Mouse (Mus musculus): ENCODE results near the gene H13. TPM values are rescaled to one million over a fixed set of nuclear protein-coding genes. Genes with fewer than 3 reads are reported as not detected.
A peak's percentile ranks its signal among the peaks of the same experiment; 100 is the strongest.

H13 gene
- polyA plus RNA-seq, 1 experiment = 48.1 TPM

DNA sequence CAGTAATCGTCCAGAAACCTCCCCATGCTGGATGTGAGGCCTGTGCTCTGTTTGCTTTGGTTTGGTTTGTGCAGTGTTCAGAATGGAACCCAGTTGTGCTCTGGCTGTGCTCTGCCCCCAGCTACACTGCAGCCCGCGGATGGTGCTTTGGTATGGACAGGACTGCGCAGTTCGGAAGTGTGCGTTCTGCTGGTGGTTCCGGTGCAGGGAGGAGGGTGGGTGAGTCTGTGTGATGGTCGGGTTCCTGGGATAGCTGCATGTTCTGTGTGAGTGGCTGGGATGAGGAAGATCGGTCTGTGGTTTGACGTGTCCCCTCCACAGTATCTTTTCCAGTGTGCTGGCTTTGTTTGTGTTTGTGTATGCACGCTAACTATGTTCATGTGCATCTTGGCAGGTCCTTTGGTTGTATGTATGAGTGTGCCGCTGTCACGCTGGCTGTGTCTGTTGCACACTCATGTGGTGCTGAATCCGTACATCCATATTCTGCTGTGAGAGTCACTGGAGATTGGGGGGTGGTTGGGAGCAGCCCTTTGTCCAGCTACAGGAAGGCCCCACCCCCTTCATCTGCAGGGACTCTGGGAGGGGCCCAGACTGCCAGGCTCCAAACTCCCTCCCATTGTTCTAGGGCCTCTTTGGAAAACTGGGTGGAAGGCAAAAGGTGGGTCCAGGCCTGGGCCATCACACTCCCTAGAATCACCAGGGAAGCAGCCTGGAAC is 58.7 kb downstream of the H13 start:
- peak overlapping the region; percentile 74 for H3K27ac ChIP-seq (ENCODE audit: insufficient read depth, low read length)
- H3K36me3 ChIP-seq (ENCODE audit: control insufficient read depth, insufficient read depth, low read length, poor library complexity, severe bottlenecking) = no peaks in the 10 kb centered on the region
- H3K27me3 ChIP-seq (ENCODE audit: control insufficient read depth, insufficient read depth, low read length, poor library complexity, severe bottlenecking) = no peaks in the 10 kb centered on the region
- 0 out of 2 replicates have a peak overlapping the region, but pooled peaks have one; percentile 1 for H3K9ac ChIP-seq (ENCODE audit: low read depth, poor library complexity, severe bottlenecking)
- peaks cover 14% of the 10 kb centered on the region for H3K4me1 ChIP-seq (ENCODE audit: control insufficient read depth, insufficient read depth, low read length)
- H3K4me3 ChIP-seq (ENCODE audit: low read depth, low read length) = peak overlapping the region; percentile 31
- TF ChIP-seq EP300 (IDR thresholded peaks at IDR 0.05; ENCODE audit: insufficient read depth, low read depth, low read length) (peak; percentile 68; the same call in 1 of the 2 replicates), POLR2A (IDR thresholded peaks at IDR 0.05; ENCODE audit: insufficient read depth, low read length) (no peak), CTCF (IDR thresholded peaks at IDR 0.05; ENCODE audit: low read depth, low read length) (no peak)
- H3K9me3 ChIP-seq (replicated peaks; ENCODE audit: control insufficient read depth, insufficient read depth, low read length, poor library complexity, severe bottlenecking) = no peaks in the 10 kb centered on the region

DNA sequence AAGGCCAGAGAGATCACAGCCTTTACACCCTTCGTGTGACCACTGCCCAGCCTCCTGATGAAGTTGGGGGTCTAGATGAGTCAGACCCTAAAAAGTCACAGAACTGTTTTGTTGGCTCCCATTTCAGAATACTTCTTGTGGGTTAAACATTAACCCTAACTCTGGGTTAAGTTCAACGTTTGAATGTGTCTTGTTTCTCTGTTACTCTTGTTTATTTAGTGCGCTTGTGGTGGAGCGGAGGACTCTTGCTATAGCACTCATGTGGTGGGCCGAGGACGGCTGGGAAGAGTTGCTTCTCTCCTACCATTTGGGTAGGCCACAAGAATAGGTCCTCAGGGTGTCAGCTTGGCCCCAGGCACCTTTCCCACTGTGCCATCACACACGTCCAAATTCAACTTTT is 59.3 kb downstream of the H13 start:
- H3K36me3 ChIP-seq (ENCODE audit: control insufficient read depth, insufficient read depth, low read length, poor library complexity, severe bottlenecking) = no peaks in the 10 kb centered on the region
- peaks cover 14% of the 10 kb centered on the region for H3K4me1 ChIP-seq (ENCODE audit: control insufficient read depth, insufficient read depth, low read length)
- H3K9me3 ChIP-seq (replicated peaks; ENCODE audit: control insufficient read depth, insufficient read depth, low read length, poor library complexity, severe bottlenecking) = no peaks in the 10 kb centered on the region
- TF ChIP-seq EP300 (IDR thresholded peaks at IDR 0.05; ENCODE audit: insufficient read depth, low read depth, low read length) = no peak
- TF ChIP-seq CTCF (IDR thresholded peaks at IDR 0.05; ENCODE audit: low read depth, low read length) = no peak
- TF ChIP-seq POLR2A (IDR thresholded peaks at IDR 0.05; ENCODE audit: insufficient read depth, low read length) = no peak
- peak overlapping the region; percentile 42; the same call in 1 of the 2 replicates for H3K27ac ChIP-seq (ENCODE audit: insufficient read depth, low read length)
- no peak overlapping the region for H3K9ac ChIP-seq (ENCODE audit: low read depth, poor library complexity, severe bottlenecking)
- no peak overlapping the region for H3K4me3 ChIP-seq (ENCODE audit: low read depth, low read length)
- H3K27me3 ChIP-seq (ENCODE audit: control insufficient read depth, insufficient read depth, low read length, poor library complexity, severe bottlenecking) = no peaks in the 10 kb centered on the region

DNA sequence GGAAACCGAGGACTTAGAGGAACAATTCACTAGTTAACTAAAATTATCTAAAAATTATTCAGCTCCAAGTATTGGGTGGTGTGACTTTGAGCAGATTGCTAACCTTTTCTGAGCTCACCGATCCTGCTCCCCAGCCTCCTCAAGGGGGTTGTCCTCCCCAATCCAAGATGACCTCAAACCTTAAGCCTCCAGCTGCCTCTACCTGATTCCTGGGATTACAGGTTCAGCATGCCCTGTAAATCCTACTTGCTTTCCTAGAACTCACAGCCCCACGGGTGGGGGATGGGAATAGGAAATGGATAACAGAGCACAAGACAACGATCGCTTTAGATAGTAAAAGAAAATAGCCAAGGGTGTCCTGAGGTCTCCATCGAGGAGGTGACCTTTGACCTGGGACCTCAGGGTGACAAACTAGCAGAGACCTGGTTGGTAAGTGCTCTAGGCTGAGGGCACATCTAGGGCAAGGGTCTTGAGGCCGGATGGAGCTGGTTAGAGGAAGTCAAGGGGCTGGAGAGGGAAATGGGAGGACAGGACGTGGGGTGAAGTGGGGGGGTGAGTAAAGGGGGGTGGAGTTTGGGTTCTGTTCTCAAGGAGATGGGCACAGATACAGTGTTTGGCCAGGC is 59.9 kb downstream of the H13 start:
- Histone ChIP-seq H3K27ac (ENCODE audit: insufficient read depth, low read length) (peak overlapping the region; percentile 21; the same call in 1 of the 2 replicates), H3K27me3 (ENCODE audit: control insufficient read depth, insufficient read depth, low read length, poor library complexity, severe bottlenecking) (no peaks in the 10 kb centered on the region), H3K4me1 (ENCODE audit: control insufficient read depth, insufficient read depth, low read length) (peaks cover 14% of the 10 kb centered on the region), H3K36me3 (ENCODE audit: control insufficient read depth, insufficient read depth, low read length, poor library complexity, severe bottlenecking) (no peaks in the 10 kb centered on the region), H3K9ac (ENCODE audit: low read depth, poor library complexity, severe bottlenecking) (no peak overlapping the region), H3K9me3 (replicated peaks; ENCODE audit: control insufficient read depth, insufficient read depth, low read length, poor library complexity, severe bottlenecking) (no peaks in the 10 kb centered on the region), H3K4me3 (ENCODE audit: low read depth, low read length) (no peak overlapping the region)
- TF ChIP-seq EP300 (IDR thresholded peaks at IDR 0.05; ENCODE audit: insufficient read depth, low read depth, low read length) = no peak
- no peak for TF ChIP-seq CTCF (IDR thresholded peaks at IDR 0.05; ENCODE audit: low read depth, low read length)
- no peak for TF ChIP-seq POLR2A (IDR thresholded peaks at IDR 0.05; ENCODE audit: insufficient read depth, low read length)

DNA sequence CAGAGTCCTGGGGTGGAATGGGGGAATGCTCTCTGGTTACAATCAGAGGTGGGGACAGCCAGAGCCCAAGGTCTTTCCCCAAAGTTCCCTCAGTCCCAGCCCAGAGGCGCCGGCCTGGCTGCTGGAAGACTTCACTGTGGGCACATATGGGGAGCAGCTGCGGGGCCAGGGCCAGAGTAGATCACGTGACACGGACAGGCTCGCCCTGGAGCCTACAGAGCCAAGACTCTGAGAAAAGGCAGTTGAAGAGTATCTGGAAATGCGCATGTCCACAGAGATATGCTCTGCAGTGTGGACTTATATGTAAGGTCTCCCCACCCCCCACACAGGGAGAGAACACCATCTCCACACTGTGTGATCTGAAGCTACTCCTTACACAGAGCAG is 60.4 kb downstream of the H13 start:
- no peaks in the 10 kb centered on the region for H3K9me3 ChIP-seq (replicated peaks; ENCODE audit: control insufficient read depth, insufficient read depth, low read length, poor library complexity, severe bottlenecking)
- H3K27ac ChIP-seq (ENCODE audit: insufficient read depth, low read length) = peak overlapping the region; percentile 21
- H3K27me3 ChIP-seq (ENCODE audit: control insufficient read depth, insufficient read depth, low read length, poor library complexity, severe bottlenecking) = no peaks in the 10 kb centered on the region
- H3K4me1 ChIP-seq (ENCODE audit: control insufficient read depth, insufficient read depth, low read length) = peaks cover 14% of the 10 kb centered on the region
- no peaks in the 10 kb centered on the region for H3K36me3 ChIP-seq (ENCODE audit: control insufficient read depth, insufficient read depth, low read length, poor library complexity, severe bottlenecking)
- H3K9ac ChIP-seq (ENCODE audit: low read depth, poor library complexity, severe bottlenecking) = no peak overlapping the region
- H3K4me3 ChIP-seq (ENCODE audit: low read depth, low read length) = no peak overlapping the region
- no peak for TF ChIP-seq CTCF (IDR thresholded peaks at IDR 0.05; ENCODE audit: low read depth, low read length)
- TF ChIP-seq EP300 (IDR thresholded peaks at IDR 0.05; ENCODE audit: insufficient read depth, low read depth, low read length) = no peak
- no peak for TF ChIP-seq POLR2A (IDR thresholded peaks at IDR 0.05; ENCODE audit: insufficient read depth, low read length)

DNA sequence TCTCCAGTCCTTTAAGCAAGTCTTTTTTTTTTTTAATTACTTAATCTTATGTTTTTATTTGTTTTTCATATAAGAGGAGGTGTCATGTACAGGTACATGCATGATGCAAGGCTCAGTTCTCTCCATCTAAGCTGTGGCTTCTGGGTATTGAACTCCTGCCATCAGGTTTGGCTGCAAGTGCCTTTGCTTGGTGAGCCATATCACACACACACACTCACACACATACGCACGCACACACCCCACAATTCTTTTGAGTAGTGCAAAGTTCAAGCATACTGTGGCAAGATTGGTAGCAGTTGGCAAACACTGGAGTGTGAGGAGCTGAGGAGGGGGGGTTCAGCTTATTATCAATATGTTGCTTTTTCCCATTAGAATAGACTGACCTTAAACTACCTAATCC is 63.9 kb downstream of the H13 start:
- Histone ChIP-seq H3K27me3 (ENCODE audit: control insufficient read depth, insufficient read depth, low read length, poor library complexity, severe bottlenecking) (no peaks in the 10 kb centered on the region), H3K36me3 (ENCODE audit: control insufficient read depth, insufficient read depth, low read length, poor library complexity, severe bottlenecking) (no peaks in the 10 kb centered on the region), H3K9ac (ENCODE audit: low read depth, poor library complexity, severe bottlenecking) (no peak overlapping the region), H3K4me1 (ENCODE audit: control insufficient read depth, insufficient read depth, low read length) (peaks cover 10% of the 10 kb centered on the region), H3K4me3 (ENCODE audit: low read depth, low read length) (no peak overlapping the region), H3K27ac (ENCODE audit: insufficient read depth, low read length) (no peak overlapping the region), H3K9me3 (replicated peaks; ENCODE audit: control insufficient read depth, insufficient read depth, low read length, poor library complexity, severe bottlenecking) (no peaks in the 10 kb centered on the region)
- TF ChIP-seq EP300 (IDR thresholded peaks at IDR 0.05; ENCODE audit: insufficient read depth, low read depth, low read length) = no peak
- no peak for TF ChIP-seq POLR2A (IDR thresholded peaks at IDR 0.05; ENCODE audit: insufficient read depth, low read length)
- no peak for TF ChIP-seq CTCF (IDR thresholded peaks at IDR 0.05; ENCODE audit: low read depth, low read length)

DNA sequence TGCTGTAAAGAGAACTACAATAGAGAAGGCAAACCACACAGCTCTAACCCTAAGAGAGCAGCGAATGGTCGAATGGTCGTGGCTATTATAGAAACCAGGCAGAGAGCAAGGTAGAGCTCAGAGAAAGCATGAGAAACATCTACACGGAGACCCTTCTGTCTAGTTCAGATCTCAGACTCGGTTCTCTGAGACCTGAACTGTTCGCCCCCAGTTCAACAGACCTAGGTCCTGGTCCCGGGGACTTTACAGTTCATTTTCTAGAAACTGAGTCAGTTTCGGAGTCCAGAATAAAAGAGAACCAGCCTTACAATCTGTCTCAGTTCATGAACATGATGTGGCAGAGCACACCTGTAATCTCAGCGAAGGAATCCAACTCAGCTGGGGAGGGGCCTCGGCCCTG is 65.2 kb downstream of the H13 start:
- H3K36me3 ChIP-seq (ENCODE audit: control insufficient read depth, insufficient read depth, low read length, poor library complexity, severe bottlenecking) = no peaks in the 10 kb centered on the region
- peaks cover 4% of the 10 kb centered on the region for H3K4me1 ChIP-seq (ENCODE audit: control insufficient read depth, insufficient read depth, low read length)
- no peak overlapping the region for H3K4me3 ChIP-seq (ENCODE audit: low read depth, low read length)
- no peaks in the 10 kb centered on the region for H3K27me3 ChIP-seq (ENCODE audit: control insufficient read depth, insufficient read depth, low read length, poor library complexity, severe bottlenecking)
- no peak overlapping the region for H3K9ac ChIP-seq (ENCODE audit: low read depth, poor library complexity, severe bottlenecking)
- TF ChIP-seq CTCF (IDR thresholded peaks at IDR 0.05; ENCODE audit: low read depth, low read length) (no peak), POLR2A (IDR thresholded peaks at IDR 0.05; ENCODE audit: insufficient read depth, low read length) (no peak), EP300 (IDR thresholded peaks at IDR 0.05; ENCODE audit: insufficient read depth, low read depth, low read length) (no peak)
- 0 out of 2 replicates have a peak overlapping the region, but pooled peaks have one; percentile 16 for H3K27ac ChIP-seq (ENCODE audit: insufficient read depth, low read length)
- H3K9me3 ChIP-seq (replicated peaks; ENCODE audit: control insufficient read depth, insufficient read depth, low read length, poor library complexity, severe bottlenecking) = no peaks in the 10 kb centered on the region

Measured in ES-Bruce4 (cell line).